Mouse (Mus musculus) testis, adult 2 months (tissue): ENCODE measurements around the gene G530012D18Rik. TPM values are rescaled to one million over a fixed set of nuclear protein-coding genes. Genes with fewer than 3 reads are reported as not detected.
"Not testable (repeated sequence)": the region's sequence is repeated elsewhere in the genome, so short reads cannot be mapped to it uniquely, and the experiment has no call there.

Source experiments
- H3K27ac ChIP-seq: fragments of 200-500 bp; 2 replicates; pipeline ENCODE4 v1.5.1; 2012; ENCODE audit warnings: low read depth, low read length; ENCODE audit not compliant: control insufficient read depth, insufficient read depth
- H3K27me3 ChIP-seq: fragments of 200-500 bp; 2 replicates; pipeline ENCODE4 v1.6.1; 2012; ENCODE audit warnings: mild to moderate bottlenecking, low read length, moderate library complexity; ENCODE audit not compliant: control insufficient read depth, insufficient read depth
- H3K36me3 ChIP-seq: fragments of 200-500 bp; 2 replicates; pipeline ENCODE4 v1.6.1; 2012; ENCODE audit warnings: mild to moderate bottlenecking, low read length; ENCODE audit not compliant: control insufficient read depth, insufficient read depth
- H3K4me1 ChIP-seq: fragments of 200-500 bp; 2 replicates; pipeline ENCODE4 v1.6.1; 2012; ENCODE audit warnings: low read length; ENCODE audit not compliant: control insufficient read depth, insufficient read depth
- H3K4me3 ChIP-seq: fragments of 200-500 bp; 2 replicates; pipeline ENCODE4 v1.5.1; 2012; ENCODE audit warnings: low read depth, mild to moderate bottlenecking, low read length, moderate library complexity, mixed read lengths; ENCODE audit not compliant: control insufficient read depth
- polyA plus RNA-seq: library from polyadenylated mRNA; depleted of rRNA; stranded (reverse); fragments of >200 nt; gene quantifications from 2 replicates; pipeline ENCODE4 v1.2.3, GENCODE M21; 2012

Gene G530012D18Rik
- polyA plus RNA-seq, 1 experiment: not detected

GRCm38 (mm10) chr1:85581518-85581917 is 6.0 kb downstream of the G530012D18Rik start:
- H3K27ac ChIP-seq, H3K4me1 ChIP-seq, H3K27me3 ChIP-seq, H3K36me3 ChIP-seq, H3K4me3 ChIP-seq: not testable (repeated sequence)

- not testable (repeated sequence) for H3K4me3 ChIP-seq, H3K4me1 ChIP-seq, H3K27ac ChIP-seq, H3K36me3 ChIP-seq, H3K27me3 ChIP-seq
These were observed 13.2 kb downstream of the G530012D18Rik start for GRCm38 (mm10) chr1:85588697-85589096.

GRCm38 (mm10) chr1:85592526-85592925 is 17.1 kb downstream of the G530012D18Rik start:
- H3K4me1 ChIP-seq: not testable (repeated sequence)

GRCm38 (mm10) chr1:85598271-85599012 is 23.0 kb downstream of the G530012D18Rik start, which contains the start of gene Sp110:
TSS of gene Sp110 (minus strand) at chr1:85598817.
- H3K4me3 ChIP-seq, H3K4me1 ChIP-seq, H3K27me3 ChIP-seq, H3K27ac ChIP-seq, H3K36me3 ChIP-seq: not testable (repeated sequence)

More at GRCm38 (mm10) chr1:85592526-85592925, 17.1 kb downstream of the G530012D18Rik start:
- H3K4me3 ChIP-seq, H3K27ac ChIP-seq, H3K36me3 ChIP-seq, H3K27me3 ChIP-seq: not testable (repeated sequence)

- not testable (repeated sequence) for H3K4me3 ChIP-seq, H3K27ac ChIP-seq, H3K27me3 ChIP-seq, H3K36me3 ChIP-seq, H3K4me1 ChIP-seq
These were observed 24.6 kb downstream of the G530012D18Rik start, which contains the start of gene Sp140 for GRCm38 (mm10) chr1:85600078-85600477. TSS of gene Sp140 (plus strand) at chr1:85600378.

GRCm38 (mm10) chr1:85600794-85601193 is 25.3 kb downstream of the G530012D18Rik start:
- H3K4me3 ChIP-seq, H3K27ac ChIP-seq, H3K4me1 ChIP-seq, H3K36me3 ChIP-seq, H3K27me3 ChIP-seq: not testable (repeated sequence)

GRCm38 (mm10) chr1:85604341-85604740 is 28.9 kb downstream of the G530012D18Rik start:
- not testable (repeated sequence) for H3K27ac ChIP-seq, H3K36me3 ChIP-seq, H3K27me3 ChIP-seq, H3K4me1 ChIP-seq, H3K4me3 ChIP-seq

GRCm38 (mm10) chr1:85608361-85608760 is 32.9 kb downstream of the G530012D18Rik start:
- H3K27me3 ChIP-seq, H3K4me1 ChIP-seq, H3K36me3 ChIP-seq, H3K27ac ChIP-seq, H3K4me3 ChIP-seq: not testable (repeated sequence)

- not testable (repeated sequence) for H3K27ac ChIP-seq, H3K4me3 ChIP-seq, H3K36me3 ChIP-seq, H3K4me1 ChIP-seq, H3K27me3 ChIP-seq
These were observed 35.1 kb downstream of the G530012D18Rik start for GRCm38 (mm10) chr1:85610581-85610980.

- H3K27ac ChIP-seq, H3K27me3 ChIP-seq, H3K4me3 ChIP-seq, H3K4me1 ChIP-seq, H3K36me3 ChIP-seq: not testable (repeated sequence)
These were observed 39.6 kb downstream of the G530012D18Rik start for GRCm38 (mm10) chr1:85615096-85615495.

GRCm38 (mm10) chr1:85615819-85616218 is 40.3 kb downstream of the G530012D18Rik start:
- not testable (repeated sequence) for H3K36me3 ChIP-seq, H3K27me3 ChIP-seq, H3K27ac ChIP-seq, H3K4me1 ChIP-seq, H3K4me3 ChIP-seq

- not testable (repeated sequence) for H3K27me3 ChIP-seq, H3K4me3 ChIP-seq, H3K27ac ChIP-seq, H3K4me1 ChIP-seq, H3K36me3 ChIP-seq
These were observed 41.7 kb downstream of the G530012D18Rik start for GRCm38 (mm10) chr1:85617161-85617560.
